Mouse (Mus musculus) intestine, embryonic 16.5 days (tissue): Measurements from ENCODE around the gene Kcnk1. TPM values are rescaled to one million over a fixed set of nuclear protein-coding genes. Genes with fewer than 3 reads are reported as not detected.

Experiments
- ATAC-seq: fragments of 200-750 bp; cut with Nextera tagmentation; 2 replicates; pipeline ENCODE4 v1.8.0; 2017; ENCODE audit warnings: moderate TSS enrichment, moderate library complexity
- H3K27ac ChIP-seq: fragments of 300-500 bp; sonication (generic); 2 replicates; pipeline ENCODE4 v1.5.1; 2014; ENCODE audit warnings: mild to moderate bottlenecking, low read length
- H3K27me3 ChIP-seq: fragments of 300-500 bp; sonication (generic); replicated peaks from 2 replicates; pipeline ENCODE4 v1.6.1; 2014; ENCODE audit warnings: low read length, control low read depth, mixed read lengths; ENCODE audit not compliant: control insufficient read depth, insufficient read depth
- H3K36me3 ChIP-seq: fragments of 300-500 bp; sonication (generic); 2 replicates; pipeline ENCODE4 v1.6.1; 2014; ENCODE audit warnings: low read length, control low read depth; ENCODE audit not compliant: control insufficient read depth, insufficient read depth
- H3K4me1 ChIP-seq: fragments of 300-500 bp; sonication (generic); 2 replicates; pipeline ENCODE4 v1.6.1; 2014; ENCODE audit warnings: low read length, control low read depth, mixed read lengths; ENCODE audit not compliant: control insufficient read depth, insufficient read depth
- H3K4me2 ChIP-seq: fragments of 300-500 bp; sonication (generic); 2 replicates; pipeline ENCODE4 v1.6.1; 2014; ENCODE audit warnings: low read depth, low read length, control low read depth
- H3K4me3 ChIP-seq: fragments of 300-500 bp; sonication (generic); 2 replicates; pipeline ENCODE4 v1.5.1; 2014; ENCODE audit warnings: mild to moderate bottlenecking, low read length
- H3K9ac ChIP-seq: fragments of 300-500 bp; sonication (generic); 2 replicates; pipeline ENCODE4 v1.6.1; 2014; ENCODE audit warnings: low read depth, low read length
- H3K9me3 ChIP-seq: fragments of 300-500 bp; sonication (generic); 2 replicates; pipeline ENCODE4 v1.6.1; 2016; ENCODE audit warnings: low read length, control low read depth; ENCODE audit not compliant: control insufficient read depth
- WGBS: fragments of 180-500 bp; shearing (Covaris S2); extraction: QIAGEN DNeasy Blood & Tissue Kit; methylation state at CpG from one replicate; pipeline ENCODE4 v1.1.7; 2014; 5-methylcytosine and 5-hydroxymethylcytosine counted together
- polyA plus RNA-seq: library from polyadenylated mRNA; unstranded; fragments of >200 nt; fragmentation: Nextera tagmentation; extraction: Ambion mirVana; gene quantifications from 2 replicates; pipeline ENCODE4 v1.2.1, GENCODE M21; 2015

The Kcnk1 gene
- polyA plus RNA-seq: 41.5 and 47.2 TPM in 2 replicates

DNA sequence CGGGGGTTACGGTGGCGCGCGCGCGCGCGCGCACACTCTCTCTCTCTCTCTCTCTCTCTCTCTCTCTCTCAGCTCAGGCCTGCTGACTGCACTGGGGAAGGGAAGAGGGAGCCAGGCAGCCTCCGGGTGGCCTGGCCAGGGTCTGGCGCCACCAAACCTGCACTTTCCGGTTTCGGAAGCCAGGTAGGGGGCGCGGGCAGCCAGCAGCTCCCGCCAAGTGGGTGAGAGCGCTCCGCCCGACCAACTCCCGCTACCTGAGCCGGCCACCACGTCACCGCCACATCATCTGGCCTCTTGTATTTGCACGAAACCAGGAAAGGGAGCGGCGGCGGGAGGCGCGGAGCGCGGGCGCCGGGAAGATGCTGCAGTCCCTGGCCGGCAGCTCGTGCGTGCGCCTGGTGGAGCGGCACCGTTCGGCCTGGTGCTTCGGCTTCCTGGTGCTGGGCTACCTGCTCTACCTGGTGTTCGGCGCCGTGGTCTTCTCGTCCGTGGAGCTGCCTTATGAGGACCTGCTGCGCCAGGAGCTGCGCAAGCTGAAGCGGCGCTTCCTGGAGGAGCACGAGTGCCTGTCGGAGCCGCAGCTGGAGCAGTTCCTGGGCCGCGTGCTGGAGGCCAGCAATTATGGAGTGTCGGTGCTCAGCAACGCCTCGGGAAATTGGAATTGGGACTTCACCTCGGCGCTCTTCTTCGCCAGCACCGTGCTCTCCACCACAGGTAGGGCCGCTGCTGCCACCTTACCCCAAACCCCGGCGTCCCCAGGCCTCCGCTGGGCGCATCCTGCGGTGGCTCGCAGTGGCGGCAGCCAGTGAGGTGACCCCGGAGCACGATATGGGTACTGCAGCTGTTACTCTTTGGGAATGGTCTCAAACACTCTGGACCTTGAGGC lies at the start of gene Kcnk1:
Kcnk1 (plus strand) TSS at position 70 of the 886 bp plus-strand sequence.
- Histone ChIP-seq H3K36me3 (no peaks in the 10 kb centered on the region), H3K9ac (peak within 1 kb of the TSS; percentile 75), H3K27ac (peak within 1 kb of the TSS; percentile 43), H3K4me3 (peak within 1 kb of the TSS; percentile 69), H3K9me3 (no peaks in the 10 kb centered on the region), H3K4me1 (peaks cover 13% of the 10 kb centered on the region), H3K27me3 (no peaks in the 10 kb centered on the region), H3K4me2 (peak within 1 kb of the TSS; percentile 85)
- 1% methylated on average over 71 of the region's 73 CpGs for WGBS
- peak; percentile 78 for ATAC-seq

DNA sequence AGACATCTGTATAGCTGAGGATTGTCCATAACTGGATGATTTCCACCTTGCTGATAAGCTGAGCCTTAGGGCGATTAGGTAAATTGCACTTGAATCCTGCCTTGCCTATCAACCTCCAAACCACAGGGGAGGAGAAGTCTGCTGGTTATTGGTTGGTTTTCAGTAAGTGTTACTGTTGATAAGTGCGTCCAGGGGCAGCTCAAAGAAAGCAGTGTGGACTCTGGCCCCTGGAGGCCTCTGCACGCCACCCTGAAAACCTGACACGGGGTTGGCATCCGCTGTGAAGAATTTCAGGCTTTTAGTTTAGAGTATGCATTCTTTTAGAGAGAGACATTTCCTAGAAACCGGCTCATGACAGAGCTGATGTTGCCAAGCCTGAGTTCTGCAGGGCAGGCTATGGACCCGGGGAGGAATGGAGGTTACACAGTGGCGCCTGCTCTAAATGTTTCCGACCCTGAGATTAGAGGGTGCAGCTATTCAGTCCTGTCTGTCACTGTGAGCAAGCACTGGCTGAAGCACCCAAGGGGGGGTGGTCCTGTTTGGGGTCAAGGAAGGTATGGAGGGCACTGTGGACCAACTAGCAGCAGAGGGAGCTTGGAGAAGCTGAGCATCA lies 46.2 kb upstream of the Kcnk1 start:
- H3K27ac ChIP-seq: peak overlapping the region; percentile 76
- no peaks in the 10 kb centered on the region; the same call in 1 of the 2 replicates for H3K4me1 ChIP-seq
- H3K9me3 ChIP-seq: no peaks in the 10 kb centered on the region
- 55% methylated on average over 9 of the region's 9 CpGs for WGBS
- no peak overlapping the region for H3K9ac ChIP-seq
- H3K4me2 ChIP-seq: peak overlapping the region; percentile 16; the same call in 1 of the 2 replicates
- no peaks in the 10 kb centered on the region for H3K27me3 ChIP-seq
- H3K36me3 ChIP-seq: no peaks in the 10 kb centered on the region
- ATAC-seq: peak; percentile 88
- H3K4me3 ChIP-seq: no peak overlapping the region

DNA sequence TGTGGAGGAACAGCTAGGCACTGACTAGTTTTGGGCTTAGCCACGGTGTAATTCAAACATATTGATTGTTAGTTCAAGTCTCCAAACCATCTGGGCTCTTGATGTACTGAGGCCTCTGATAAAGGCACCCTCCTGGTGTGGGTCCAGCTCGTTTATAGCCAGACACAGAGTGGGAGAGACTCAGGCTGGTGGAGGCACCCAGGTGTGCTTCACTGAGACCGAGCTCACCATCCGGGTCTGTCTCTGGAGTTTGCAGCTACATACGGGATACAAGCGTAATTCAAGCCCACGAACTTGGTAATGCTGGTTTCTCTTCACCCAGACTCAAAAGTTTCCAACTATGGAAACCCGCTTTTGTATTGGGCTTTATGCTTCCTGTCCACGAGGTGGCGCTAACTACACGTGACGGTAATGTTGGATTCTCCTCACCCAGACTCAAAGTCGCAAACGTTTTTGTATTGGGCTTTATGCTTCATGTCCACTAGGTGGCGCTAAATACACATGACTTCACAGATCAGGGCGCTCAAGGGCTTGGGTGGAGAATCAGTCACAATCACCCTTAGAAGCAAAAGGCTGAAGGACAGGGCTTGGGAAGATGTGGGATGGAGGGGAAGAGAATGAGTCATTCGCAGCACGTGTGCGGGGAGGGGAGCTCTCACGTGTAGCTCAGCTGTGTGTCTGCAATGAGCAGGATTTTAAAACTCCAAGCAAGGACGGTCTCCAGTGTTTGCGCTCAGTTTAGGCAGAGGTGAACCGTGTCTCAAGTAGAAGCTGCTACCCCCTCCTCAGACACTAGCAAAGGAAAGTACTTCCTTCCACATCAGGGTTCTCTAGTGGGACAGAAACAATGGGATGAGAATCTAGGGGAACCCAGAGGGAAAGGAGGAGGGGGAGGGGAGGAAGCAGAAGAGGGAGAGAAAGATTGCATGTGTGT lies 44.7 kb upstream of the Kcnk1 start:
- Histone ChIP-seq H3K27ac (no peak overlapping the region), H3K9me3 (no peaks in the 10 kb centered on the region), H3K4me1 (no peaks in the 10 kb centered on the region; the same call in 1 of the 2 replicates), H3K4me2 (no peak overlapping the region), H3K36me3 (no peaks in the 10 kb centered on the region), H3K9ac (0 out of 2 replicates have a peak overlapping the region, but pooled peaks have one; percentile 11), H3K4me3 (no peak overlapping the region), H3K27me3 (no peaks in the 10 kb centered on the region)
- peak; percentile 61 for ATAC-seq
- 20% methylated on average over 23 of the region's 23 CpGs for WGBS

DNA sequence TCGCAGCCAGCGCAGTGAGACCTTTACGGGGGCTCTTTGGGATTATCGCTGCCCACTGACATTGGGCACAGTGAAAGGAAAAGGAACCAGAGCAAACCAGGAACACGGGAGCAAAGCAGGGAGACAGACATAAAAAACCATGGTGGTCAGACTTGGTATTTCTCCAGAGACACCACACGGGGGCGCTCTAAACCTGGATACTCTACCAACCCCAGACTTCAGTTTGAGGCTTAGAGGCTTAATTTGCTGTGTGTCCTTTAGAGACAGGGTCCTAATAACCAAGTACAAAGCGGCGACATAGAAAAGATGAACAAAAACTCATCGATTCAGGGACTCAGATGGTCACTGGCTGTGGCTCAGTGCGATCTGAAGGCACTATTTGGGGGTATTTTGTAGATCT lies 39.3 kb upstream of the Kcnk1 start:
- Histone ChIP-seq H3K4me3 (no peak overlapping the region), H3K9me3 (no peaks in the 10 kb centered on the region), H3K36me3 (no peaks in the 10 kb centered on the region), H3K27me3 (no peaks in the 10 kb centered on the region), H3K9ac (0 out of 2 replicates have a peak overlapping the region, but pooled peaks have one; percentile 17), H3K4me1 (no peaks in the 10 kb centered on the region), H3K4me2 (no peak overlapping the region), H3K27ac (no peak overlapping the region)
- ATAC-seq: no peak
- WGBS: 14% methylated on average over 11 of the region's 11 CpGs

DNA sequence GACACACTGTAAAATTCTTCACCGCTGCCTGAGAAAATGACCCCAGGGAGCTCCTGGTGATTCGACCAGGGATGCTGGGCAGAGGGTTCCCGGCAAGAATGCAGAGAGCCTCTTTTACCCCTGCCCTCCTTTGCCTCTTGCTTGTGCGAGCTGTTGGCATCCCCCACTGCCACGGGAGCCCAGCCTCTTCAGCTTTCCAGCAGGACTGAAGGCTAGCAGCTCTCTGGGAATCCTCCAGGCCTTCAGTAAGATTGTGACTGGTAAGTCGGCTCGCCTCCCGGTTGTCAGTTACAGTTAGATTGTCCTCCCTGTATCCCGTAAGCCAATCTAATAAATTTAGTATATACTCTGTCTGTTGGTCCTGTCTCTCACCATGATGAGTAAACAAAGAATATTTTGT lies 38.2 kb upstream of the Kcnk1 start:
- Histone ChIP-seq H3K4me3 (no peak overlapping the region), H3K36me3 (no peaks in the 10 kb centered on the region), H3K9me3 (no peaks in the 10 kb centered on the region), H3K4me1 (no peaks in the 10 kb centered on the region), H3K27ac (no peak overlapping the region), H3K9ac (no peak overlapping the region), H3K27me3 (no peaks in the 10 kb centered on the region), H3K4me2 (no peak overlapping the region)
- ATAC-seq: no peak
- WGBS: 79% methylated on average over 9 of the region's 9 CpGs

DNA sequence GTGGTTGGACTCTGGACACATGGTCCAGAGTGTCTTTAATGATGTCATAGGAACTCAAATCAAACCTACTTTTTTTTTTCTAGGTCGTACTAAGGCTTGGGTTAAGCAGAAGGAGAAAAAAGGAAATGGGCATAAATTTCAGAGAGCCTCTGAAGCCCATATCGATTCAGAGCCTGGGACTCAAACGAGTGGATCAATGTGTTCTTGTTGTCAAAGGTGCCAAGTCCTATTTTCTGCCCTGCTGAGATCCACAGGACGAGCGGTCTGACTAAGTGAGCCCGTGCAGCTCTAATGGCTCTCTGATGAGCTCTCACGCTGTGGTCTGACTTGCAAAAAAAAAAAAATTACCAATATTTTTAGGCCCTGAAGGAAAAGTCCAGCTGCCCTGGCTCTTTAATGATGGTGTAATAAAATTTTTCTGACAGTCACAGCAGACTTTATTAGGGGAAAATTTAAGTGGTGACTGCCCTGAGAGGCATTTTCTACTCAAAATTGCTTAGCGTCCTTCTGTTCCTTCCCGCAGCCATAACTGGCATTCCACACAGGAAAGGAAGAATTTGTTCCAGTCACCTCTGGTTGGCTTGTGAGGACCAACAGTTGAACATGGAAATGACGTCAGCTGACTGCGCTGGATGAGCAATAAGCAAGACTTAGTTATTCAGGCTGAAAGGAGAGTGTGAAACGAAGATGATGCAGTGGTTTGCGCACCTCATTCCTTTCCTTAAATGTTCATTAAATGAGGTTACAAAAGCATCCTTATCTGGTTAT lies 37.6 kb upstream of the Kcnk1 start:
- no peak for ATAC-seq
- H3K27ac ChIP-seq: no peak overlapping the region
- H3K9ac ChIP-seq: no peak overlapping the region
- H3K36me3 ChIP-seq: no peaks in the 10 kb centered on the region
- 67% methylated on average over 13 of the region's 13 CpGs for WGBS
- H3K27me3 ChIP-seq: no peaks in the 10 kb centered on the region
- H3K4me3 ChIP-seq: no peak overlapping the region
- no peaks in the 10 kb centered on the region for H3K4me1 ChIP-seq
- no peaks in the 10 kb centered on the region for H3K9me3 ChIP-seq
- no peak overlapping the region for H3K4me2 ChIP-seq

DNA sequence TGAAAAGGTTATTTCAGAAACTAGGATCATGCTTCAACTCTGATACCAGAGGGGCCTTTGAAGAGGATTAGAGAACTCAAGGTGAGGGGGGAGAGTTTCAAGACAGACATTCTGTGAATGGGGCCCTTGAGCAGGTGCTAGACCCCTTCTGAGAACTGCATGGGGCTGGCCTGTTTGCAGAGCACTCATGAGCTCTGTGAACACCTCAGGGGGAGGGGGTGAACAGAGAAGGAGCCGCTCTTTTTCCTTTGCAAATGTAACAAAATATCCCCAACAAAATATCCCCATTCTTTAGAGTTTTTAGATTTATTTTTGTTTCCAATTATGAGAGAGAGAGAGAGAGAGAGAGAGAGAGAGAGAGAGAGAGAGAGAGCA lies 37.0 kb upstream of the Kcnk1 start:
- Histone ChIP-seq H3K4me2 (no peak overlapping the region), H3K27me3 (no peaks in the 10 kb centered on the region), H3K36me3 (no peaks in the 10 kb centered on the region), H3K4me3 (no peak overlapping the region), H3K9me3 (no peaks in the 10 kb centered on the region), H3K9ac (no peak overlapping the region), H3K27ac (no peak overlapping the region), H3K4me1 (no peaks in the 10 kb centered on the region)
- WGBS: 91% methylated on average over 1 of the region's 1 CpGs
- ATAC-seq: no peak

DNA sequence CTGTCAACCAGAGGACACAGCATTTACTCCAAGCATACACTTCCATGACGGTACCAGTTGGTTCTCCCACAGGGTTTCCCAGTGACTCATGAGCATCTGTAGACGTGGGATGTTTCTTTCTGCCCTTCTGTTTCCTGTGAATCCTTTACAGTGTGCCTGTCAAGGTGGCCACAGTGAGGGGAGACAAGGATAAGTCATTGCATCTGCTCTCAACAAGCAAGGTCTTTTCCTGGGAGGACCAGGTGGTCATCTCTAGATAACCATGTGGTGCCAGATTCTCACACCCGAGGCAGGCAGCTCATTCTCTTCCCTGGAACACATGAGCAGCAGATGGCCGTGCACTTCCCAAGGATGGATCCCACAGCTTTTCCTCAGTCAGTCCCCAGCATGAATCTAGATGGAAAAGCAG lies 35.6 kb upstream of the Kcnk1 start:
- 55% methylated on average over 4 of the region's 4 CpGs for WGBS
- Histone ChIP-seq H3K36me3 (no peaks in the 10 kb centered on the region), H3K4me1 (peaks cover 4% of the 10 kb centered on the region; the same call in 1 of the 2 replicates), H3K9me3 (no peaks in the 10 kb centered on the region), H3K4me2 (no peak overlapping the region), H3K27me3 (0 out of 2 replicates have a peak, but pooled peaks cover 2% of the 10 kb centered on the region), H3K27ac (no peak overlapping the region), H3K9ac (no peak overlapping the region), H3K4me3 (no peak overlapping the region)
- no peak for ATAC-seq
